Mouse (Mus musculus) forebrain, embryonic 16.5 days (tissue): Measurements from ENCODE around the gene Slc9a8. TPM values are rescaled to one million over a fixed set of nuclear protein-coding genes. Genes with fewer than 3 reads are reported as not detected.

ENCODE experiments used
- ATAC-seq: fragments of 200-750 bp; cut with Nextera tagmentation; 2 replicates; pipeline ENCODE4 v1.8.0; 2017; ENCODE audit warnings: mild to moderate bottlenecking, moderate library complexity
- H3K27ac ChIP-seq: fragments of 300-500 bp; sonication (generic); 2 replicates; pipeline ENCODE4 v1.5.1; 2014; ENCODE audit warnings: low read length, control low read depth
- H3K27me3 ChIP-seq: fragments of 300-500 bp; sonication (generic); replicated peaks from 2 replicates; pipeline ENCODE4 v1.6.1; 2014; ENCODE audit warnings: low read length; ENCODE audit not compliant: control insufficient read depth, insufficient read depth
- H3K36me3 ChIP-seq: fragments of 300-500 bp; sonication (generic); 2 replicates; pipeline ENCODE4 v1.6.1; 2014; ENCODE audit not compliant: control insufficient read depth, insufficient read depth
- H3K4me1 ChIP-seq: fragments of 300-500 bp; sonication (generic); replicated peaks from 2 replicates; pipeline ENCODE4 v1.6.1; 2014; ENCODE audit warnings: low read length; ENCODE audit not compliant: control insufficient read depth, insufficient read depth
- H3K4me2 ChIP-seq: fragments of 300-500 bp; sonication (generic); 2 replicates; pipeline ENCODE4 v1.6.1; 2014; ENCODE audit warnings: mild to moderate bottlenecking, low read length, control low read depth
- H3K4me3 ChIP-seq: fragments of 300-500 bp; sonication (generic); replicated peaks from 2 replicates; pipeline ENCODE4 v1.5.1; 2014; ENCODE audit warnings: mild to moderate bottlenecking, low read length, control low read depth
- H3K9ac ChIP-seq: fragments of 300-500 bp; sonication (generic); replicated peaks from 2 replicates; pipeline ENCODE4 v1.6.1; 2014; ENCODE audit warnings: low read depth, low read length, control low read depth
- H3K9me3 ChIP-seq: fragments of 300-500 bp; sonication (generic); 2 replicates; pipeline ENCODE4 v1.6.1; 2016; ENCODE audit warnings: low read length; ENCODE audit not compliant: control insufficient read depth
- WGBS: fragments of 180-500 bp; shearing (Covaris S2); extraction: QIAGEN DNeasy Blood & Tissue Kit; methylation state at CpG from one replicate; pipeline ENCODE4 v1.1.7; 2014; 5-methylcytosine and 5-hydroxymethylcytosine counted together
- polyA plus RNA-seq: library from polyadenylated mRNA; unstranded; fragments of >200 nt; fragmentation: Nextera tagmentation; extraction: Ambion mirVana; gene quantifications from 2 replicates; pipeline ENCODE4 v1.2.1, GENCODE M21; 2015

The Slc9a8 gene
- polyA plus RNA-seq, 1 experiment from 2014 or later = 24.0 TPM

GRCm38 (mm10) chr2:167483081-167483826 lies 61.7 kb downstream of the Slc9a8 start:
- WGBS = 95% methylated on average over 27 of the region's 27 CpGs

DNA sequence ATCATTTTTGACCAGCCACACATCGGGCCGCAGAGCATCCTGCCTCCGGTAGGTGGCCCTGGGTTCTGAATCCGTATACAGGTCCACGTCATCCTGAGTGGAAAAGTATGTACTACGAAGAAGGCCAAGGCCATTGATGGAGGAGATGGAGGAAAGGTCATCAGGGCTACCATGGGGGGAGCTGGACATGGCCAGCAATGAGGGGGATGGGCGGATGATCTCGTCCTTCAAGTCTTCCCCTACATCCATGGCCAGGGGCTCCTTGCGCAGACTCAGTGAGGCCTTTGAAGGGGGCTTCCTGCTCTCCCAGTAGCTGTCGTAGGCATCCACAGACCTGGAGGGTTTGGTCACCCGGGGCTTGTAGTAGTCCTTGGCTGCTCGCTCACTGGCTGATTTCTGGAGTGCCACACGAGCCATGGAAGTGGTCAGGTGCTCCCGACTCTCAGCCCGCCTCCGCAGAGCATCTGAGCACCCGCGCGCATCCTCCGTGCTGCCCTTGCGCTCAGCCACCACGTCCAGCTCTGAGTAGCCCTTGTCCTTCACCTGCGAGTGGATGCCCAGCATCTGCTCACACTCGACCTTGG lies 62.4 kb downstream of the Slc9a8 start:
- no peaks in the 10 kb centered on the region for H3K27me3 ChIP-seq
- ATAC-seq = no peak
- no peaks in the 10 kb centered on the region for H3K9me3 ChIP-seq
- WGBS = 97% methylated on average over 24 of the region's 24 CpGs
- H3K36me3 ChIP-seq = 0 out of 2 replicates have a peak, but pooled peaks cover 3% of the 10 kb centered on the region
- no peak overlapping the region for H3K4me2 ChIP-seq
- peaks cover 23% of the 10 kb centered on the region for H3K4me1 ChIP-seq
- no peak overlapping the region for H3K27ac ChIP-seq
- no peak overlapping the region for H3K9ac ChIP-seq
- H3K4me3 ChIP-seq = no peak overlapping the region

More at GRCm38 (mm10) chr2:167483081-167483826, 61.7 kb downstream of the Slc9a8 start:
- H3K9me3 ChIP-seq = no peaks in the 10 kb centered on the region
- H3K9ac ChIP-seq = no peak overlapping the region
- H3K27me3 ChIP-seq = no peaks in the 10 kb centered on the region
- H3K36me3 ChIP-seq = 0 out of 2 replicates have a peak, but pooled peaks cover 3% of the 10 kb centered on the region
- H3K4me2 ChIP-seq = no peak overlapping the region
- H3K27ac ChIP-seq = no peak overlapping the region
- H3K4me3 ChIP-seq = no peak overlapping the region
- H3K4me1 ChIP-seq = peaks cover 23% of the 10 kb centered on the region
- no peak for ATAC-seq

GRCm38 (mm10) chr2:167484932-167485331 lies 63.4 kb downstream of the Slc9a8 start:
- 93% methylated on average over 11 of the region's 11 CpGs for WGBS
- H3K9ac ChIP-seq = no peak overlapping the region
- no peak overlapping the region for H3K4me2 ChIP-seq
- H3K27ac ChIP-seq = peak overlapping the region; percentile 23; the same call in 1 of the 2 replicates
- no peak overlapping the region for H3K4me3 ChIP-seq
- H3K4me1 ChIP-seq = peaks cover 23% of the 10 kb centered on the region
- no peak for ATAC-seq
- H3K36me3 ChIP-seq = 0 out of 2 replicates have a peak, but pooled peaks cover 3% of the 10 kb centered on the region
- no peaks in the 10 kb centered on the region for H3K9me3 ChIP-seq
- H3K27me3 ChIP-seq = no peaks in the 10 kb centered on the region

DNA sequence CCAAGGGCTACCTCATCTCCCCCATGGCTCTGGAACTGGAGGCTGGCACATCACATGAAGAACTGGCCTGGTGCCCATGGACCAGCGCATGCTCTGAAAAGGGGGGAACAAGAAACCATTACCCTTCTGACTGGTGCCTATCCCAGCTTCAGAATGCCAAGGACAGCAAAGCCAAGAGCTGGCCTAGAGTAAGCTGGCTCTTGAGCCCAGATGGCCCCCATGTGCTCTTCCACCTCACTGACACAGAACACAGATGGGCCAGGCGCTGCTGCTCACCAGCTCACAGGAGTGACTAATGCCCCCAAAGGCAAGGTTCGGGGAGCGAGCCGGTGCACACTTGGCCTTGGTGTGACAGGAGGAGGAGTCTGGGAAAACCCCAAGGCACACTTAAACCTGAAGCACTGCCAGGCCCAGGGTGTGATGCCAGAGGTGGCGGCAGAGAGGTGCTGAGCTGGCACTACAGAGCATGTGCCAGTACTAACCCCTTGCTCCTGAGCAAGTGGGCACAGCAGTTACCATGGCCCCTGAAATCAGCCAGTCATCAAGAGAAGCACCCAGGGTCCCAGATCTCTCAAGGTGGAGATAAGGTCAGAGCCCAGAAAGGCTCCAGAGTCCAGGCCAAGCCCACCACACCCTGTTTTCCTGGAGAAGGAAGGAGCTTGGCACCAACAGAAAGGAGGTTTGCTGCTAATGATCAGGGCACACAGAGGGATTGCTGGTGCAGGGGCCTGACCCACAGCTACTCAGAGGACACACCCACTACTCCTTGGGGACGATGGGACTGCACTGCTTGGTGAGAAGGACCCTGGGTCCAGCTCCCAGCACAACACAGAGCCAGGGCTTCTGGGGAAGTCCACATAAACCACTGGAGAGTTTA lies 64.2 kb downstream of the Slc9a8 start:
- H3K27me3 ChIP-seq = no peaks in the 10 kb centered on the region
- peaks cover 29% of the 10 kb centered on the region for H3K4me1 ChIP-seq
- peak overlapping the region; percentile 23 for H3K27ac ChIP-seq
- H3K4me2 ChIP-seq = no peak overlapping the region
- no peak overlapping the region for H3K9ac ChIP-seq
- no peaks in the 10 kb centered on the region for H3K9me3 ChIP-seq
- 60% methylated on average over 7 of the region's 7 CpGs for WGBS
- 0 out of 2 replicates have a peak, but pooled peaks cover 3% of the 10 kb centered on the region for H3K36me3 ChIP-seq
- H3K4me3 ChIP-seq = no peak overlapping the region
- peak; percentile 80 for ATAC-seq

- no peak overlapping the region for H3K4me2 ChIP-seq
- 0 out of 2 replicates have a peak, but pooled peaks cover 3% of the 10 kb centered on the region for H3K36me3 ChIP-seq
- no peak for ATAC-seq
- no peak overlapping the region for H3K9ac ChIP-seq
- no peak overlapping the region for H3K27ac ChIP-seq
- H3K4me1 ChIP-seq = peaks cover 38% of the 10 kb centered on the region
- 91% methylated on average over 4 of the region's 4 CpGs for WGBS
- no peak overlapping the region for H3K4me3 ChIP-seq
- H3K27me3 ChIP-seq = no peaks in the 10 kb centered on the region
- no peaks in the 10 kb centered on the region for H3K9me3 ChIP-seq
These were observed 65.1 kb downstream of the Slc9a8 start for GRCm38 (mm10) chr2:167486573-167486972.

- Histone ChIP-seq H3K4me1 (peaks cover 43% of the 10 kb centered on the region), H3K27me3 (no peaks in the 10 kb centered on the region), H3K36me3 (0 out of 2 replicates have a peak, but pooled peaks cover 3% of the 10 kb centered on the region), H3K4me3 (no peak overlapping the region), H3K9me3 (no peaks in the 10 kb centered on the region), H3K9ac (no peak overlapping the region), H3K4me2 (no peak overlapping the region), H3K27ac (no peak overlapping the region)
- no peak for ATAC-seq
- 95% methylated on average over 6 of the region's 6 CpGs for WGBS
These were observed 66.0 kb downstream of the Slc9a8 start for GRCm38 (mm10) chr2:167487551-167487950.

- H3K27ac ChIP-seq = no peak overlapping the region
- no peaks in the 10 kb centered on the region for H3K27me3 ChIP-seq
- H3K9ac ChIP-seq = no peak overlapping the region
- no peak overlapping the region for H3K4me3 ChIP-seq
- ATAC-seq = no peak
- no peak overlapping the region for H3K4me2 ChIP-seq
- peaks cover 43% of the 10 kb centered on the region for H3K4me1 ChIP-seq
- WGBS = 87% methylated on average over 6 of the region's 6 CpGs
- H3K9me3 ChIP-seq = no peaks in the 10 kb centered on the region
- 0 out of 2 replicates have a peak, but pooled peaks cover 3% of the 10 kb centered on the region for H3K36me3 ChIP-seq
These were observed 66.5 kb downstream of the Slc9a8 start for GRCm38 (mm10) chr2:167487994-167488393.

GRCm38 (mm10) chr2:167490813-167491525 lies 69.5 kb downstream of the Slc9a8 start:
- peak overlapping the region; percentile 92 for H3K9ac ChIP-seq
- peak overlapping the region; percentile 100 for H3K4me3 ChIP-seq
- peaks cover 37% of the 10 kb centered on the region for H3K4me1 ChIP-seq
- 58% methylated on average over 4 of the region's 4 CpGs for WGBS
- ATAC-seq = peak; percentile 18; the same call in 1 of the 2 replicates
- peak overlapping the region; percentile 78 for H3K27ac ChIP-seq
- no peaks in the 10 kb centered on the region for H3K27me3 ChIP-seq
- peak overlapping the region; percentile 98 for H3K4me2 ChIP-seq
- no peaks in the 10 kb centered on the region for H3K9me3 ChIP-seq
- H3K36me3 ChIP-seq = no peaks in the 10 kb centered on the region
